Mouse (Mus musculus) myocyte (in vitro differentiated cells): ENCODE data around the gene Bmp6. TPM values are rescaled to one million over a fixed set of nuclear protein-coding genes. Genes with fewer than 3 reads are reported as not detected.
A peak's percentile ranks its signal among the peaks of the same experiment; 100 is the strongest.

Experiments used
- H3K27me3 ChIP-seq: one replicate; pipeline ENCODE4 v1.6.1; 2011; ENCODE audit not compliant: control insufficient read depth, insufficient read depth, insufficient read length
- H3K36me3 ChIP-seq: one replicate; pipeline ENCODE4 v1.6.1; 2011; ENCODE audit not compliant: control insufficient read depth, insufficient read depth
- H3K4me2 ChIP-seq: one replicate; pipeline ENCODE4 v1.6.1; 2011; ENCODE audit warnings: low read depth, control low read depth
- H3K4me3 ChIP-seq: one replicate; pipeline ENCODE4 v1.5.1; 2011; ENCODE audit warnings: mild to moderate bottlenecking, control low read depth, moderate library complexity
- H3K79me2 ChIP-seq: one replicate; pipeline ENCODE4 v1.6.1; 2011; ENCODE audit not compliant: control insufficient read depth, insufficient read depth
- H3ac ChIP-seq: one replicate; pipeline ENCODE4 v1.6.1; 2011; ENCODE audit not compliant: control insufficient read depth, insufficient read length
- CEBPB ChIP-seq: IDR thresholded peaks from 2 replicates; pipeline ENCODE4 v1.6.1; 2011; ENCODE audit warnings: mild to moderate bottlenecking, moderate library complexity; ENCODE audit not compliant: poor library complexity, insufficient read depth, severe bottlenecking
- E2F4 ChIP-seq: IDR thresholded peaks from one replicate; pipeline ENCODE4 v1.6.1; 2011; ENCODE audit warnings: mild to moderate bottlenecking, control low read depth, moderate library complexity; ENCODE audit not compliant: insufficient read depth
- MAX ChIP-seq: IDR thresholded peaks from one replicate; pipeline ENCODE4 v1.6.1; 2011; ENCODE audit warnings: low read depth, mild to moderate bottlenecking, control low read depth
- MYOD1 ChIP-seq, 3 experiments: IDR thresholded peaks; one replicate each; pipeline ENCODE4 v1.6.1; 2011; ENCODE audit warnings: control low read depth in 2 of 3, low read depth in 2 of 3, mild to moderate bottlenecking in 2 of 3, moderate library complexity in 1 of 3; ENCODE audit not compliant: insufficient read length in 2 of 3, control insufficient read depth in 1 of 3
- MYOG ChIP-seq, 3 experiments: IDR thresholded peaks; one replicate each; pipeline ENCODE4 v1.6.1; 2011; ENCODE audit warnings: control low read depth in 2 of 3, low read depth in 2 of 3, mild to moderate bottlenecking in 2 of 3; ENCODE audit not compliant: insufficient read length in 2 of 3, control insufficient read depth in 1 of 3, insufficient read depth in 1 of 3
- POLR2A ChIP-seq: IDR thresholded peaks from one replicate; pipeline ENCODE4 v1.6.1; 2011; ENCODE audit warnings: low read depth, mild to moderate bottlenecking, control low read depth, moderate library complexity; ENCODE audit not compliant: insufficient read length
- POLR2AphosphoS2 ChIP-seq: IDR thresholded peaks from one replicate; pipeline ENCODE4 v1.6.1; 2011; ENCODE audit warnings: low read depth, control low read depth; ENCODE audit not compliant: insufficient read length
- REST ChIP-seq: IDR thresholded peaks from one replicate; pipeline ENCODE4 v1.6.1; 2011; ENCODE audit warnings: mild to moderate bottlenecking, control low read depth, moderate library complexity; ENCODE audit not compliant: insufficient read depth, insufficient read length
- SRF ChIP-seq: IDR thresholded peaks from one replicate; pipeline ENCODE4 v1.6.1; 2011; ENCODE audit warnings: low read depth; ENCODE audit not compliant: control insufficient read depth, insufficient read length
- TCF12 ChIP-seq: IDR thresholded peaks from one replicate; pipeline ENCODE4 v1.6.1; 2011; ENCODE audit warnings: mild to moderate bottlenecking, control low read depth; ENCODE audit not compliant: poor library complexity, insufficient read depth, severe bottlenecking
- TCF3 ChIP-seq: IDR thresholded peaks from one replicate; pipeline ENCODE4 v1.6.1; 2011; ENCODE audit warnings: low read depth, control low read depth; ENCODE audit not compliant: insufficient read length
- USF1 ChIP-seq: IDR thresholded peaks from one replicate; pipeline ENCODE4 v1.6.1; 2011; ENCODE audit warnings: low read depth, mild to moderate bottlenecking, control low read depth, moderate library complexity
- polyA plus RNA-seq: library from polyadenylated mRNA; unstranded; fragments of >200 nt; fragmentation: generic; extraction: Trizol; gene quantifications from one replicate; pipeline ENCODE4 v1.2.1, GENCODE M21; 2012; ENCODE audit warnings: missing spikeins

The Bmp6 gene
- 0.06 TPM for polyA plus RNA-seq

DNA sequence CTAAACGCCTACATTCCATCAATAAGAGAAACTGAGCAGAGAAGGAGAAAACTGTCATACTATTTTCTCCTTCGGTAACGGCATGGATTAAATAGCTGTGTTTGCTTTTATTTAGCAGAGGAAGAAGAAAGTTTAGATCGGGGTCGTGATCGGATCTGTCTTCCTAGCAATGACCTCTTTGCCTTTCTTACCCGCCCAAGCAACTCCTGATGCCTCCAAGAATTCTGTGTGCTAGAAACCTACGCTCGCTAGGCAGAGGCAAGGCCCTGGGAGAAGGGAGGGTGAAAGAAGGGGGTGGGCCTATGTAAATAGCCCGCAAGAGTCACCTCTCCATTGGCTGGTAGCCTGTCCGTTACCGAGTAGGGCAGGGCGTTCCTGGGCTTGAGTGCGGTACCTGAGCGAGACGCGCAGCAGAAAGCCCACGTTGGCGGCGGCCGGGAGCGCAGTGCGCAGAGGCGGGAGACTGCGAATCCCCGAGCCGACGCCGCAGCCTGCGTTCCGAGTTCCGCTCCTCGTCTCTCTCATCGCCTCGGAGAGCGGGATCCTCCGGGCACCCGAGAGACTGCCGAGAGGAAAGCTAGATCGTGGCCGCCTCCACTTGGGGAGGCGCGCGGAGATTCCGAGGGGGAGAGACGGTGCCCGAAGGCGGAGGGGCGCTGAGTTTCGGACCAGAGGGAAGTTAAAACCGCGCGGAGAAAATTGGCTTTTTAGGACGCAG, at the start of gene Bmp6:
Bmp6 (plus strand) TSS at position 395 of the 718 bp plus-strand sequence.
- peaks cover 25% of the 10 kb centered on the region for H3K27me3 ChIP-seq
- no peaks in the 10 kb centered on the region for H3K79me2 ChIP-seq
- no peak within 1 kb of the TSS for H3K4me2 ChIP-seq
- H3K36me3 ChIP-seq: no peaks in the 10 kb centered on the region
- TF ChIP-seq E2F4 (no peak), CEBPB (no peak), POLR2AphosphoS2 (no peak), MYOD1 (IDR thresholded peaks at IDR 0.05; ENCODE audit: control insufficient read depth in 1 of 3, insufficient read length in 2 of 3, low read depth in 2 of 3) (no peak), SRF (no peak), TCF3 (no peak), MYOG (IDR thresholded peaks at IDR 0.05; ENCODE audit: control insufficient read depth in 1 of 3, insufficient read depth in 1 of 3, insufficient read length in 2 of 3, low read depth in 2 of 3) (no peak), MAX (no peak), USF1 (no peak), TCF12 (no peak), POLR2A (no peak), REST (no peak)
- H3K4me3 ChIP-seq: no peak within 1 kb of the TSS
- no peak within 1 kb of the TSS for H3ac ChIP-seq

DNA sequence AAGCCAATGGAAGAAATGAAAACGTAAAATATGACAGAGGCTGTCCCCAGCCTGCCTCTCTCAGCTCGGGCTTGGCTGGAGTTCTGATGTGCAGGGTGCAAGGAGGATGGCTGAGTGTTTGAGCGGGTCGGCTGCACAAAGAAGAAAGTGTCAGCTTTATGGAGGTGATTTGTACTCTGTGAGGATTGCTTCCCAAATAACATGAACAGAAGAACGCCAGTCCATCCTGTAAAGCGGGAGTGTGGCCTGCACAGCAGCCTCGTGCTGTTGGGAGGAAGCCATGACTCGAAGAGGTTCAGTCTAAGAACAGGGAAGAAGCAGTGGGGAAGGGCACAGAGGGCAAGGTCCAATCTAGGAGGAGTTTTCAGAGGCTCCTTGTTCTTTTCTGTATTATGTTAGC, 48.7 kb upstream of the Bmp6 start:
- TF ChIP-seq MYOG (IDR thresholded peaks at IDR 0.05; ENCODE audit: control insufficient read depth in 1 of 3, insufficient read depth in 1 of 3, insufficient read length in 2 of 3, low read depth in 2 of 3) (no peak), USF1 (no peak), CEBPB (no peak), E2F4 (no peak), TCF3 (no peak), POLR2A (no peak), MYOD1 (IDR thresholded peaks at IDR 0.05; ENCODE audit: control insufficient read depth in 1 of 3, insufficient read length in 2 of 3, low read depth in 2 of 3) (no peak), MAX (no peak), POLR2AphosphoS2 (no peak)
- peak overlapping the region; percentile 50 for H3K4me2 ChIP-seq
- H3K79me2 ChIP-seq: no peaks in the 10 kb centered on the region
- no peak overlapping the region for H3ac ChIP-seq
- no peak overlapping the region for H3K4me3 ChIP-seq
- H3K27me3 ChIP-seq: peaks cover 5% of the 10 kb centered on the region
- no peaks in the 10 kb centered on the region for H3K36me3 ChIP-seq

DNA sequence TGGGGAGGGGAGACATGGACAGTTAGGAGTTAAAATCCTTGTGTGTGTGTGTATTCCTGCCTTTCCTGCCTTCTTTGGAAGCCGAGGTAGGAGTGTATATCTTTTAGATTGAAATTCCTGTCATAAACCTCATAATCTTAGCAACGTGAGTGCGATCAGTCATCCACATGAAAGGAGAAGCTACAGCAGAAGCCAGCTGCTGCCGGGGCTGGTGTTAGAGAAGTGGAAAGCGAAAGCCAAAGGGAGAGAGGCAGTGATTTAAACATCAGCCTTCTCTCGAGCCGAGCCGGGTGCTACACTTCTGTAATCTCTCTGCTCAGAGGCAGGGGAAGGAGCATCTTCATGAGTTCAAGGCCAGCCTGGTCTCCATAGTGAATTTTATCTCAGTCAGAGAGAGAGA, 48.3 kb upstream of the Bmp6 start:
- Histone ChIP-seq H3K4me2 (peak overlapping the region; percentile 50), H3K27me3 (peaks cover 5% of the 10 kb centered on the region), H3ac (no peak overlapping the region), H3K36me3 (no peaks in the 10 kb centered on the region), H3K79me2 (no peaks in the 10 kb centered on the region), H3K4me3 (no peak overlapping the region)
- TF ChIP-seq TCF3 (no peak), POLR2A (no peak), E2F4 (no peak), POLR2AphosphoS2 (no peak), CEBPB (no peak), MAX (no peak), USF1 (no peak)

DNA sequence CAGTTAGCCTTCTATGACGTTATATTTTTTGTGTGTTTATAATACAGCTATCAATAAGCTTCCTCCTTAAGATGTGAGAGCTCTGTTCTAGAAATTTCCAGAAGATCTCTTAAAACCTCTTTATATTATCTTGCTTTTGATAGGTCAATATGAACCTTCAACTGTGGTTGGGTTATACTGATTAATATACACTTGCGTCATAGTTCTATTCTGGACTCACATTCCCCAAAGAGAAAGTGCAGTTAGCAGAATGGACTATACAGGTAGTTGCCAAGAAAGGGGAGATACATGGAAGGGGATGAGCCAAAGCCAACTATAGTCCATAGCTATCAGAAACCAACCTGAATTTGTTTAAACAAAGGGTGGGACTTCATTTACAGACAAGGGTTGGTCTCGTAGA, 33.8 kb upstream of the Bmp6 start:
- Histone ChIP-seq H3K27me3 (no peaks in the 10 kb centered on the region), H3K4me3 (no peak overlapping the region), H3K36me3 (no peaks in the 10 kb centered on the region), H3K79me2 (no peaks in the 10 kb centered on the region), H3K4me2 (no peak overlapping the region), H3ac (no peak overlapping the region)
- TF ChIP-seq REST (no peak), TCF3 (no peak), CEBPB (no peak), MAX (no peak), POLR2A (no peak), E2F4 (no peak), SRF (no peak), TCF12 (no peak), MYOD1 (IDR thresholded peaks at IDR 0.05; ENCODE audit: control insufficient read depth in 1 of 3, insufficient read length in 2 of 3, low read depth in 2 of 3) (no peak), USF1 (no peak), POLR2AphosphoS2 (no peak)

DNA sequence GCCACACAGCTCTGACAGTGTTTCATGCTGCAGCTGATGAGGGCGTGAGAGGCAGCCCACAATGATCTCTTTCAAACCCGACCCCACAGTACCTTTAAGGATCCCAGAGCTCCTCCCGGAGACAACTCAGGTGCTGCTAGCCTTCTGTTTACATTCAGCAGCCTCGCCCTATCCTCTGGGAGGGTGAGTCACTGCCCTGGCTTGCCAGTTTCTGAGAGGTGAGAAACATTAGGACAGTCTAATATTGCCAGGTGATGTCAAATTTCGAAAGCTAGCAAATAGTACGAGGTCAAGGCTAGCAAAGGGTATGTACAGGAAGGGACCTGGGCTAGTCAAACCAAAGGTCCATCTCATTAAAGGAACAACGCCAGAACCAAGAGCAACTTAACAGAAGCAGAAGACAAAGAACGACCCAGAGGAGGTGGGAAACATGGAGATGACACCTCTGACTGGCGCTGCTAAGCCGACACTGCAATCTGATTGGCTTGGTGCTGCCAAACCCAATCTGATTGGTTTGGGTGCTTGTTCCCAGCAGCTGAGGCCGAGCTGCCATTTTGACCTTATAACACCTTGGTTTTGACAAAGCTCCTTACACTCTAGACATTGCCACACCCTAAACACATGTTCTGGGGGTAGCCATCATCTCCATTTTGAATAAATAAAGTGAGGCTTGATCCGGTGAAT, 32.4 kb upstream of the Bmp6 start:
- Histone ChIP-seq H3K27me3 (no peaks in the 10 kb centered on the region), H3K36me3 (no peaks in the 10 kb centered on the region), H3ac (no peak overlapping the region), H3K4me3 (no peak overlapping the region), H3K79me2 (no peaks in the 10 kb centered on the region), H3K4me2 (no peak overlapping the region)
- TF ChIP-seq POLR2A: no peak
- no peak for TF ChIP-seq E2F4
